Mouse (Mus musculus): ENCODE results near the gene Ttc19. TPM values are rescaled to one million over a fixed set of nuclear protein-coding genes. Genes with fewer than 3 reads are reported as not detected.

The Ttc19 gene
- polyA plus RNA-seq, 1 experiment: 5.7 TPM

Other genes with a start within 250 kb of the Ttc19 start
- 0.95 and 9.7 TPM in 2 replicates for gene Adora2b, start 32.5 kb upstream of the Ttc19 start, polyA plus RNA-seq (2012; rRNA removed)
- gene Zswim7, start 98 bp upstream of the Ttc19 start, polyA plus RNA-seq (2012; rRNA removed): 15.7 and 22.4 TPM in 2 replicates
- 7.3 and 13.1 TPM in 2 replicates for gene Pigl, start 177.0 kb downstream of the Ttc19 start, polyA plus RNA-seq (2012; rRNA removed)
- 75.6 and 164 TPM in 2 replicates for gene Ncor1, start 177.1 kb downstream of the Ttc19 start, polyA plus RNA-seq (2012; rRNA removed)